Mouse (Mus musculus) MEL (cell line): ENCODE results near the gene Lcn12.

Experiments used
- CTCF ChIP-seq, 3 experiments: IDR thresholded peaks in 2 of 3; conservative IDR thresholded peaks in 1 of 3; 2 replicates each; pipeline ENCODE4 v1.5.1; 2011 to 2012; ENCODE audit warnings: low read length in 3 of 3, low read depth in 2 of 3, mild to moderate bottlenecking in 2 of 3, improper control_type of control experiment in 1 of 3, inconsistent platforms in 1 of 3, mixed read lengths in 1 of 3, moderate library complexity in 1 of 3; ENCODE audit not compliant: control insufficient read depth in 1 of 3, insufficient read depth in 1 of 3, poor library complexity in 1 of 3, severe bottlenecking in 1 of 3
- GATA1 ChIP-seq: IDR thresholded peaks from 2 replicates; pipeline ENCODE4 v1.6.1; 2011; ENCODE audit warnings: low read depth, low read length, improper control_type of control experiment
- MAX ChIP-seq: IDR thresholded peaks from 2 replicates; pipeline ENCODE4 v1.6.1; 2011; ENCODE audit warnings: low read length, improper control_type of control experiment
- MXI1 ChIP-seq: IDR thresholded peaks from 2 replicates; pipeline ENCODE4 v1.6.1; 2011; ENCODE audit warnings: mild to moderate bottlenecking, low read depth, low read length, improper control_type of control experiment
- POLR2A ChIP-seq, 2 experiments: IDR thresholded peaks; 2 replicates each; pipeline ENCODE4 v1.6.1; 2011 to 2012; ENCODE audit warnings: low read length in 2 of 2, mild to moderate bottlenecking in 2 of 2, control low read depth in 1 of 2, improper control_type of control experiment in 1 of 2, low read depth in 1 of 2, moderate library complexity in 1 of 2; ENCODE audit not compliant: control insufficient read depth in 1 of 2, insufficient read depth in 1 of 2, poor library complexity in 1 of 2
- POLR2AphosphoS2 ChIP-seq: IDR thresholded peaks from 2 replicates; pipeline ENCODE4 v1.6.1; 2011; ENCODE audit warnings: low read length, improper control_type of control experiment
- POLR2AphosphoS5 ChIP-seq: IDR thresholded peaks from 2 replicates; pipeline ENCODE4 v1.6.1; 2012; ENCODE audit warnings: low read depth, borderline replicate concordance, mild to moderate bottlenecking, inconsistent platforms, low read length, moderate library complexity, mixed read lengths
- TAL1 ChIP-seq: IDR thresholded peaks from 2 replicates; pipeline ENCODE4 v1.6.1; 2012; ENCODE audit warnings: mild to moderate bottlenecking, inconsistent platforms, low read length, moderate library complexity, mixed read lengths
- USF1 ChIP-seq: IDR thresholded peaks from 2 replicates; pipeline ENCODE4 v1.6.1; 2014; ENCODE audit warnings: low read depth, mild to moderate bottlenecking, inconsistent platforms, low read length, improper control_type of control experiment, moderate library complexity
- ZC3H11A ChIP-seq: IDR thresholded peaks from 2 replicates; pipeline ENCODE4 v1.6.1; 2012; ENCODE audit warnings: low read depth, mild to moderate bottlenecking, inconsistent platforms, low read length, improper control_type of control experiment
- ZNF384 ChIP-seq: IDR thresholded peaks from 2 replicates; pipeline ENCODE4 v1.6.1; 2012; ENCODE audit warnings: low read depth, mild to moderate bottlenecking, inconsistent platforms, low read length, improper control_type of control experiment

DNA sequence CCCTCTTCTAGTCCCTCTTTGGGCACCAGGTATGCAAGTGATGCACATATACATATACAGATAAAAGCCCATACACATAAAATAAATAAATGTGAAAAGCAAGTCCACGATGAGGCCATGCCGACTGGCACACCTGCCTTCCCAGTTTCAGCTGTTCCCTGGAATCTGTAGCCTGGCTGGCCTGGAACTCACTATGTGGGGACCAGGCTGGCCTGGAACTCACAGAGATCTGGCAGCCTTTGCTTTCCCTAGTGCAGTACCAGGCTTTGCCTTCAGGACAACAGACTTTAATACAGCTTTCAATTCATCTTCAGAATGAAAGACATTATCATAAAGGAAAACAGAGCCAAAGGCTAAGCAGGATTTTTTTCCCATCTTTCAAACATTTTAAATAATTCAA, 40.0 kb upstream of the Lcn12 start:
- TF ChIP-seq USF1 (no peak), CTCF (IDR thresholded peaks at IDR 0.05 in 2 of 3, conservative IDR thresholded peaks at IDR 0.05 in 1 of 3; ENCODE audit: control insufficient read depth in 1 of 3, insufficient read depth in 1 of 3, low read depth in 2 of 3, low read length in 3 of 3, poor library complexity in 1 of 3, severe bottlenecking in 1 of 3) (no peak), MAX (no peak), ZC3H11A (no peak), POLR2A (IDR thresholded peaks at IDR 0.05; ENCODE audit: control insufficient read depth in 1 of 2, insufficient read depth in 1 of 2, low read depth in 1 of 2, low read length in 2 of 2, poor library complexity in 1 of 2) (no peak), GATA1 (no peak), POLR2AphosphoS5 (no peak), TAL1 (no peak), POLR2AphosphoS2 (no peak), ZNF384 (no peak), MXI1 (no peak)
